Mouse (Mus musculus): ENCODE data around the gene Nprl2. TPM values are rescaled to one million over a fixed set of nuclear protein-coding genes. Genes with fewer than 3 reads are reported as not detected.

The Nprl2 gene
- total and polyA plus RNA-seq, 3 experiments = 12.6 to 31.4 (median 16.3) TPM

DNA sequence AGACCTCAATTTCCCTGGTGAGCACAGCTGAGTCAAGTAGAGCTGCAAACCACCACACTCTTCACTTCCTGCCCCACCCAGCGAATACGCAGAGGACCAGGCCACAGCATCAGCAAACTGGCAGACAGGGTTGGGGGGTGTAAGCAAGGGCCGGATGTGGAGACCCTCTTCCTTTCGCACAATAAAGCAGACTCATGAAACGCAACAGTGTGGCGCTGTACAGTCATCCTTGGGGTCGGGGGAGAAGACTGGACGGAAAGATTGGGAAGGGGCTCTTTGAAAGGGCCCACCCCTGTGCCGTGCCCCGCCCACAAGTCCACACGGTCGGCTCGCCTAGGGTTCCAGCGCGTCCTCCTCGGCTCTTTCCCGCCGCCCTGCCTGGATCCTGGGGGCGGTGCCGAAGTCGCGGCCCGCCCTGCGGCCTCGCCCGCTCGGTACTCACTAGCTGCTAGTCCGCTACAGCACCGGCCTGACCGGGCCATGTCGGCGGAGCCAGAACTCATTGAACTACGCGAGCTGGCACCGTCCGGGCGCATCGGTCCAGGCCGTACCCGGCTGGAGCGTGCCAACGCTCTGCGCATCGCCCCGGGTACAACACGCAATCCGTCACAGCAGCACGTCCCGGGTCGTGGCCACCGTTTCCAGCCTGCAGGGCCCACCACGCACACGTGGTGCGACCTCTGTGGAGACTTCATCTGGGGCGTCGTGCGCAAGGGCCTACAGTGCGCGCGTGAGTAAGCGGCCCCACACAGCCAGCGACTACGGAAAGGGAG is 9.3 kb downstream of the Nprl2 start, which contains the start of gene Rassf1:
TSS of gene Rassf1 (plus strand) at position 439 of the 773 bp plus-strand sequence.
- no peak within 1 kb of the TSS for H3K27ac ChIP-seq (ENCODE audit: insufficient read depth, low read depth)
- in situ Hi-C loops (cut with MboI; ENCODE audit: low pct_ligation_motif_present, low pct_unique_long_range_greater_than_20kb, low sequenced_read_pairs) = no loop called here
- no peak within 1 kb of the TSS for H3K4me2 ChIP-seq (ENCODE audit: insufficient read depth, low read depth, poor library complexity, severe bottlenecking)
- TF ChIP-seq ZMIZ1 (IDR thresholded peaks at IDR 0.05; ENCODE audit: low read depth, low read length) = no peak
- no peak for TF ChIP-seq HCFC1 (IDR thresholded peaks at IDR 0.05; ENCODE audit: low read depth, low read length)
- TF ChIP-seq TCF12 (IDR thresholded peaks at IDR 0.05; ENCODE audit: low read depth, low read length) = no peak
- TF ChIP-seq ZKSCAN1 (IDR thresholded peaks at IDR 0.05; ENCODE audit: borderline replicate concordance, low read depth, low read length) = no peak
- TF ChIP-seq BHLHE40 (IDR thresholded peaks at IDR 0.05; ENCODE audit: low read depth, low read length) = no peak
- no peak for TF ChIP-seq ETS1 (conservative IDR thresholded peaks at IDR 0.05; ENCODE audit: low read depth, low read length)
- TF ChIP-seq MAFK (IDR thresholded peaks at IDR 0.05; ENCODE audit: insufficient replicate concordance, low read length) = no peak
- TF ChIP-seq UBTF (IDR thresholded peaks at IDR 0.05; ENCODE audit: low read depth, low read length) = no peak
- no peak for TF ChIP-seq ZNF384 (IDR thresholded peaks at IDR 0.05; ENCODE audit: low read depth, low read length)
- no peak for TF ChIP-seq SIN3A (IDR thresholded peaks at IDR 0.05; ENCODE audit: low read length)
- no peak for TF ChIP-seq CTCF (conservative IDR thresholded peaks at IDR 0.05 in 1 of 2, IDR thresholded peaks at IDR 0.05 in 1 of 2; ENCODE audit: low read depth in 2 of 2, low read length in 2 of 2)
- peaks cover 5 to 43% of the 10 kb centered on the region in 2 experiments for H3K4me1 ChIP-seq (ENCODE audit: control insufficient read depth in 1 of 2, insufficient read depth in 2 of 2)
- no peak within 1 kb of the TSS for H3K4me3 ChIP-seq (replicated peaks in 1 of 3; ENCODE audit: low read depth in 2 of 3, low read length in 2 of 3, poor library complexity in 1 of 3)
- DNase-seq (ENCODE audit: extremely low read depth) = no peak
- H3K79me2 ChIP-seq (replicated peaks; ENCODE audit: control insufficient read depth, extremely low read depth, insufficient read depth, poor library complexity, severe bottlenecking) = peaks cover 14% of the 10 kb centered on the region
- H3K36me3 ChIP-seq (replicated peaks in 1 of 2; ENCODE audit: control insufficient read depth in 1 of 2, insufficient read depth in 1 of 2, low read length in 1 of 2) = peaks cover 5 to 15% of the 10 kb centered on the region in 2 experiments
- H3K9me3 ChIP-seq (replicated peaks; ENCODE audit: low read length) = no peaks in the 10 kb centered on the region
- no peak within 1 kb of the TSS for H3K9ac ChIP-seq (ENCODE audit: insufficient read depth, low read depth)
- H3K27me3 ChIP-seq (replicated peaks) = no peaks in the 10 kb centered on the region
- dilution Hi-C loops (cut with MboI; ENCODE audit: extremely low pct_ligation_motif_present, extremely low pct_unique_long_range_greater_than_20kb, low sequenced_read_pairs) = no loop called here

DNA sequence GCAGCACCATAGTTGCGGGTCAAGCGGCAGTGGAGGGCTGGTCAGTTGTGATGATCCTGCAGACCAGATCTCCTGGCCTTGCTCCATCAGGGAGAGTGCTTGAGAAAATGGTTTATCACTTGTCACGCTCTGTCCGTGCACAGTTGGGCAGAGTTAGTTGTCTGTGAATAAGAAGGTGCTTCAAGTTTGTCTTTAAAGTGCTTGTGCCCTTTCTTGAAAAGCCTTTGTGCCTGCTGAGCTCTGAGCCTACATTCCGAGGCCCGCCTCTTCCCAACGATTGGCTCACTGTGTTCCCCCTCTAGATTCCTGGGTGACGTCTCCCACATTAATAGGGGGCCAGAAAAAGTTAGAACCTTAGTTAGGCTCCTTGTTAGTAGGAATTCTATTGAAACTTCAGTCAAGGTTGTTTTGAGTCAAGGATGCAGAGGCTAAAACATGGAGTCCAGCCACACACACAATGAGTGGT is 9.9 kb downstream of the Nprl2 start:
- Histone ChIP-seq H3K9me3 (replicated peaks; ENCODE audit: low read length) (no peaks in the 10 kb centered on the region), H3K79me2 (replicated peaks; ENCODE audit: control insufficient read depth, extremely low read depth, insufficient read depth, poor library complexity, severe bottlenecking) (peaks cover 21% of the 10 kb centered on the region), H3K4me3 (replicated peaks in 1 of 3; ENCODE audit: low read depth in 2 of 3, low read length in 2 of 3, poor library complexity in 1 of 3) (no peak overlapping the region), H3K9ac (ENCODE audit: insufficient read depth, low read depth) (no peak overlapping the region), H3K4me1 (ENCODE audit: control insufficient read depth in 1 of 2, insufficient read depth in 2 of 2) (peaks cover 10 to 43% of the 10 kb centered on the region in 2 experiments), H3K4me2 (ENCODE audit: insufficient read depth, low read depth, poor library complexity, severe bottlenecking) (no peak overlapping the region), H3K27me3 (replicated peaks) (no peaks in the 10 kb centered on the region), H3K27ac (ENCODE audit: insufficient read depth, low read depth) (no peak overlapping the region), H3K36me3 (replicated peaks in 1 of 2; ENCODE audit: control insufficient read depth in 1 of 2, insufficient read depth in 1 of 2, low read length in 1 of 2) (peaks cover 5 to 22% of the 10 kb centered on the region in 2 experiments)
- no peak for DNase-seq (ENCODE audit: extremely low read depth)
- dilution Hi-C loops (cut with MboI; ENCODE audit: extremely low pct_ligation_motif_present, extremely low pct_unique_long_range_greater_than_20kb, low sequenced_read_pairs) = no loop called here
- no peak for TF ChIP-seq JUN (IDR thresholded peaks at IDR 0.05; ENCODE audit: insufficient read depth, low read depth, low read length)
- in situ Hi-C loops (cut with MboI; ENCODE audit: low pct_ligation_motif_present, low pct_unique_long_range_greater_than_20kb, low sequenced_read_pairs) = no loop called here
